Mouse (Mus musculus) MEL (cell line): ENCODE measurements around the gene Col12a1. TPM values are rescaled to one million over a fixed set of nuclear protein-coding genes. Genes with fewer than 3 reads are reported as not detected.

Source experiments
- DNase-seq: peaks from one replicate; pipeline ENCODE4 v3.0.0; 2011; ENCODE audit warnings: low read depth, low spot score
- H3K27ac ChIP-seq: 2 replicates; pipeline ENCODE4 v1.5.1; 2012; ENCODE audit warnings: low read depth, mild to moderate bottlenecking, control low read depth, low read length, moderate library complexity; ENCODE audit not compliant: control insufficient read depth
- H3K27me3 ChIP-seq, 2 experiments: fragments of 150-350 bp in 1 of 2; sonication (generic) in 1 of 2; 2 replicates each; pipeline ENCODE4 v1.6.1; 2012; ENCODE audit warnings: low read length in 2 of 2, mild to moderate bottlenecking in 2 of 2, improper control_type of control experiment in 1 of 2, moderate library complexity in 1 of 2; ENCODE audit not compliant: insufficient read depth in 2 of 2, control insufficient read depth in 1 of 2
- H3K36me3 ChIP-seq, 2 experiments: 2 replicates each; pipeline ENCODE4 v1.6.1; 2012 to 2014; ENCODE audit warnings: low read length in 2 of 2, improper control_type of control experiment in 1 of 2, inconsistent platforms in 1 of 2, mild to moderate bottlenecking in 1 of 2; ENCODE audit not compliant: insufficient read depth in 2 of 2, control insufficient read depth in 1 of 2
- H3K4me1 ChIP-seq, 2 experiments: fragments of 150-350 bp in 1 of 2; sonication (generic) in 1 of 2; 2 replicates each; pipeline ENCODE4 v1.6.1; 2012; ENCODE audit warnings: low read length in 2 of 2, improper control_type of control experiment in 1 of 2, mild to moderate bottlenecking in 1 of 2; ENCODE audit not compliant: insufficient read depth in 2 of 2, control insufficient read depth in 1 of 2
- H3K4me3 ChIP-seq, 2 experiments: fragments of 150-350 bp in 1 of 2; sonication (generic) in 1 of 2; 2 replicates each; pipeline ENCODE4 v1.5.1; 2012; ENCODE audit warnings: low read depth in 2 of 2, low read length in 2 of 2, mild to moderate bottlenecking in 2 of 2, moderate library complexity in 2 of 2, control low read depth in 1 of 2, improper control_type of control experiment in 1 of 2; ENCODE audit not compliant: control insufficient read depth in 1 of 2, insufficient read depth in 1 of 2
- H3K79me2 ChIP-seq: 2 replicates; pipeline ENCODE4 v1.6.1; 2012; ENCODE audit warnings: mild to moderate bottlenecking, low read length, moderate library complexity; ENCODE audit not compliant: control insufficient read depth, poor library complexity, insufficient read depth
- H3K9ac ChIP-seq: 2 replicates; pipeline ENCODE4 v1.6.1; 2012; ENCODE audit warnings: low read depth, mild to moderate bottlenecking, control low read depth, low read length, moderate library complexity; ENCODE audit not compliant: control insufficient read depth, poor library complexity, severe bottlenecking
- H3K9me3 ChIP-seq: fragments of 150-350 bp; sonication (generic); replicated peaks from 2 replicates; pipeline ENCODE4 v1.6.1; 2012; ENCODE audit warnings: mild to moderate bottlenecking, low read length, improper control_type of control experiment, moderate library complexity; ENCODE audit not compliant: insufficient read depth
- BHLHE40 ChIP-seq: IDR thresholded peaks from 2 replicates; pipeline ENCODE4 v1.6.1; 2012; ENCODE audit warnings: low read depth, mild to moderate bottlenecking, inconsistent platforms, low read length, improper control_type of control experiment, borderline replicate concordance
- CHD1 ChIP-seq: IDR thresholded peaks from 2 replicates; pipeline ENCODE4 v1.6.1; 2012; ENCODE audit warnings: low read depth, mild to moderate bottlenecking, inconsistent platforms, low read length, improper control_type of control experiment
- E2F4 ChIP-seq: IDR thresholded peaks from 2 replicates; pipeline ENCODE4 v1.6.1; 2011; ENCODE audit warnings: low read depth, low read length, improper control_type of control experiment, borderline replicate concordance
- ELF1 ChIP-seq: IDR thresholded peaks from 2 replicates; pipeline ENCODE4 v1.6.1; 2014; ENCODE audit warnings: low read depth, mild to moderate bottlenecking, inconsistent platforms, low read length, improper control_type of control experiment, moderate library complexity
- ETS1 ChIP-seq: IDR thresholded peaks from 2 replicates; pipeline ENCODE4 v1.6.1; 2012; ENCODE audit warnings: low read depth, mild to moderate bottlenecking, inconsistent platforms, low read length, improper control_type of control experiment, moderate library complexity
- GABPA ChIP-seq: IDR thresholded peaks from 2 replicates; pipeline ENCODE4 v1.6.1; 2012; ENCODE audit warnings: low read depth, mild to moderate bottlenecking, inconsistent platforms, low read length, improper control_type of control experiment, moderate library complexity
- HCFC1 ChIP-seq: IDR thresholded peaks from 2 replicates; pipeline ENCODE4 v1.6.1; 2012; ENCODE audit warnings: low read depth, mild to moderate bottlenecking, inconsistent platforms, low read length, improper control_type of control experiment, moderate library complexity
- JUND ChIP-seq: IDR thresholded peaks from 2 replicates; pipeline ENCODE4 v1.6.1; 2011; ENCODE audit warnings: low read depth, mild to moderate bottlenecking, improper control_type of control experiment, low read length
- KAT2A ChIP-seq: conservative IDR thresholded peaks from 2 replicates; pipeline ENCODE4 v1.6.1; 2012; ENCODE audit warnings: low read depth, low read length, improper control_type of control experiment, inconsistent platforms
- MAX ChIP-seq: IDR thresholded peaks from 2 replicates; pipeline ENCODE4 v1.6.1; 2011; ENCODE audit warnings: low read length, improper control_type of control experiment
- MAZ ChIP-seq: IDR thresholded peaks from 2 replicates; pipeline ENCODE4 v1.6.1; 2012; ENCODE audit warnings: low read depth, mild to moderate bottlenecking, inconsistent platforms, low read length, improper control_type of control experiment
- MXI1 ChIP-seq: IDR thresholded peaks from 2 replicates; pipeline ENCODE4 v1.6.1; 2011; ENCODE audit warnings: mild to moderate bottlenecking, low read depth, low read length, improper control_type of control experiment
- MYC ChIP-seq: IDR thresholded peaks from 2 replicates; pipeline ENCODE4 v1.6.1; 2011; ENCODE audit warnings: low read depth, mild to moderate bottlenecking, low read length, improper control_type of control experiment, moderate library complexity
- NRF1 ChIP-seq: IDR thresholded peaks from 2 replicates; pipeline ENCODE4 v1.6.1; 2014; ENCODE audit warnings: low read depth, mild to moderate bottlenecking, inconsistent platforms, low read length, improper control_type of control experiment, moderate library complexity; ENCODE audit not compliant: poor library complexity, insufficient read depth, severe bottlenecking
- POLR2A ChIP-seq, 2 experiments: IDR thresholded peaks; 2 replicates each; pipeline ENCODE4 v1.6.1; 2011 to 2012; ENCODE audit warnings: low read length in 2 of 2, mild to moderate bottlenecking in 2 of 2, control low read depth in 1 of 2, improper control_type of control experiment in 1 of 2, low read depth in 1 of 2, moderate library complexity in 1 of 2; ENCODE audit not compliant: control insufficient read depth in 1 of 2, insufficient read depth in 1 of 2, poor library complexity in 1 of 2
- POLR2AphosphoS2 ChIP-seq: IDR thresholded peaks from 2 replicates; pipeline ENCODE4 v1.6.1; 2011; ENCODE audit warnings: low read length, improper control_type of control experiment
- RCOR1 ChIP-seq: IDR thresholded peaks from 2 replicates; pipeline ENCODE4 v1.6.1; 2012; ENCODE audit warnings: low read depth, mild to moderate bottlenecking, inconsistent platforms, low read length, improper control_type of control experiment
- SMC3 ChIP-seq: IDR thresholded peaks from 2 replicates; pipeline ENCODE4 v1.6.1; 2011; ENCODE audit warnings: low read depth, low read length, improper control_type of control experiment
- TAL1 ChIP-seq: IDR thresholded peaks from 2 replicates; pipeline ENCODE4 v1.6.1; 2012; ENCODE audit warnings: mild to moderate bottlenecking, inconsistent platforms, low read length, moderate library complexity, mixed read lengths
- TCF12 ChIP-seq: IDR thresholded peaks from 2 replicates; pipeline ENCODE4 v1.6.1; 2014; ENCODE audit warnings: low read depth, mild to moderate bottlenecking, inconsistent platforms, low read length, improper control_type of control experiment, moderate library complexity
- USF2 ChIP-seq, 2 experiments: IDR thresholded peaks; 2 replicates each; pipeline ENCODE4 v1.6.1; 2011 to 2012; ENCODE audit warnings: improper control_type of control experiment in 2 of 2, low read length in 2 of 2, borderline replicate concordance in 1 of 2, inconsistent platforms in 1 of 2, low read depth in 1 of 2, mild to moderate bottlenecking in 1 of 2; ENCODE audit not compliant: insufficient read depth in 1 of 2
- ZC3H11A ChIP-seq: IDR thresholded peaks from 2 replicates; pipeline ENCODE4 v1.6.1; 2012; ENCODE audit warnings: low read depth, mild to moderate bottlenecking, inconsistent platforms, low read length, improper control_type of control experiment
- ZNF384 ChIP-seq: IDR thresholded peaks from 2 replicates; pipeline ENCODE4 v1.6.1; 2012; ENCODE audit warnings: low read depth, mild to moderate bottlenecking, inconsistent platforms, low read length, improper control_type of control experiment
- polyA plus RNA-seq, 2 experiments: library from polyadenylated mRNA; stranded (reverse) in 1 of 2; unstranded in 1 of 2; fragments of >175 nt in 1 of 2; fragments of >200 nt in 1 of 2; gene quantifications; 2 replicates each; pipeline versions ENCODE4 v1.2.1 to v1.2.4; 2012; ENCODE audit warnings: low replicate concordance in 2 of 2, low read depth in 1 of 2; ENCODE audit not compliant: insufficient read length in 2 of 2, insufficient read depth in 1 of 2, missing spikeins in 1 of 2
- total RNA-seq: library from RNA; depleted of rRNA; stranded (reverse); fragments of 300-350 nt; gene quantifications from 2 replicates; pipeline ENCODE4 v1.2.3, GENCODE M21; 2012

The Col12a1 gene
- total and polyA plus RNA-seq, 3 experiments = 0.13 TPM; not detected in 2

DNA sequence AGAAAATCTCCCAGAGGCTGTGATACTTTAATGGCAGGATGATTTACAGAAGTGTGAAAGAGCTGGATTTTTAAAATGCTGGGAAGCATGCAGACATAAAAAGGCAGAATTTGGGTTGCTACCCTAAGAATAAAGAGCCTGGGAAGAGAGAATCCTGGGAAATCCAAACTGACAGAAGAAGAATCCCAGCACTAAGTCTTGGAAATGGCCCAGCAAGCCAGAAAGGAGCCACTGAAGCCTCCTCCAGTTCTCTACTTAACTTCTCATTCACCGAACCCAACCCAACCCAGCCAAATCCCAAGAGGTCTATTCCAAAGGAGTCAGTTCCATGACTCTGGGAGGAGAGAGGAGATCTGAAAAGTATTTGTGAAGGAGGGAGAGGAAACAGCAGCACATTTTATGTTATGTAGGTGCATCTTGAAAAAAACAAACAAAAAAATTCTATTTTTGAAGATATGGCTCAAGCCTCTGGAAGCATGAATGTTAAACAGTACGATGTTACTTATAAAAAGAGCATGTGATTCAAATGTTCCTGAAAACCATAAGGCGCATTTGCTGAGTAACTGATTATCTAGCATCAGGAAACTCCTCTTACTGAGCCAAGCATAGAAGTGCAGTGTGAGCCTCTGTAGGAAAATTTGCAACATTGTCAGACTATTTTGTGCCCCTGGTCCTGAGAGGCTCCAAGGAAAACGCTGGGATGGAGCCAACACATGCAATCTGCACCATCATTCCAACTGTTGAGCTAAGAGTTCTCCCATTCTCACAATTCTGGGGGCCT lies 132.0 kb downstream of the Col12a1 start:
- DNase-seq = no peak
- Histone ChIP-seq H3K79me2 (no peaks in the 10 kb centered on the region), H3K36me3 (no peaks in the 10 kb centered on the region), H3K27me3 (no peaks in the 10 kb centered on the region), H3K9ac (no peak overlapping the region), H3K4me1 (no peaks in the 10 kb centered on the region), H3K4me3 (no peak overlapping the region), H3K27ac (no peak overlapping the region), H3K9me3 (no peaks in the 10 kb centered on the region)
- TF ChIP-seq CHD1 (no peak), TAL1 (no peak), JUND (no peak), MYC (no peak), SMC3 (no peak), HCFC1 (no peak), NRF1 (no peak), E2F4 (no peak), ZNF384 (no peak), RCOR1 (no peak), GABPA (no peak), MAX (no peak), USF2 (IDR thresholded peaks at IDR 0.05; ENCODE audit: borderline replicate concordance in 1 of 2, insufficient read depth in 1 of 2, low read depth in 1 of 2, low read length in 2 of 2) (no peak), POLR2AphosphoS2 (no peak)

DNA sequence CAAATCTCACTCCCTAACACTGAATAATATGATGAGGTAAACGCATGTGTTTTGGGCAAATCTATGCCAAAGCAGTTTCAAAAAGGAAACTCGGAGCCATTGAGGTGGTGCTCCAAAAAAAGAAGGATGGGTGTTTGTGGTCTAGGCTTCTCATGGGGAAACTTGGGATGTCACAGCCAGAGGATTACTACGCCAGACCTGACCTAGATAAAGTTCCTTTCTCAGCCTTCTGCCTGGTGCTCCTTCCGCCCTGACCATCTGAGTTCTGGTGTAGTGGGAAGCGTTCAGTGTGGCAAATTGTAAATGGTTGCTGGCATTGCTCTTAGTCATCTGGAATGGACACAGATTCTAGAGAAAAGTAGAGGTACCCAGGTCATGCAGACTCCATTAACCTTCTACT lies 151.8 kb downstream of the Col12a1 start:
- no peak for DNase-seq
- H3K9me3 ChIP-seq = no peaks in the 10 kb centered on the region
- H3K4me3 ChIP-seq = no peak overlapping the region
- no peak overlapping the region for H3K27ac ChIP-seq
- TF ChIP-seq ZC3H11A = no peak
- no peak for TF ChIP-seq USF2 (IDR thresholded peaks at IDR 0.05; ENCODE audit: borderline replicate concordance in 1 of 2, insufficient read depth in 1 of 2, low read depth in 1 of 2, low read length in 2 of 2)
- TF ChIP-seq RCOR1 = no peak
- TF ChIP-seq BHLHE40 = no peak
- no peak for TF ChIP-seq KAT2A
- no peak for TF ChIP-seq NRF1
- TF ChIP-seq POLR2A (IDR thresholded peaks at IDR 0.05; ENCODE audit: control insufficient read depth in 1 of 2, insufficient read depth in 1 of 2, low read depth in 1 of 2, low read length in 2 of 2, poor library complexity in 1 of 2) = no peak
- no peak for TF ChIP-seq POLR2AphosphoS2
- TF ChIP-seq MAZ = no peak
- no peak for TF ChIP-seq ELF1
- TF ChIP-seq MYC = no peak
- TF ChIP-seq MXI1 = no peak
- no peak for TF ChIP-seq TCF12
- no peak for TF ChIP-seq ETS1
- no peaks in the 10 kb centered on the region for H3K79me2 ChIP-seq
- H3K4me1 ChIP-seq = no peaks in the 10 kb centered on the region
- no peaks in the 10 kb centered on the region for H3K27me3 ChIP-seq
- H3K9ac ChIP-seq = no peak overlapping the region
- H3K36me3 ChIP-seq = no peaks in the 10 kb centered on the region
